Mouse (Mus musculus): ENCODE data around the gene Dnajc3. TPM values are rescaled to one million over a fixed set of nuclear protein-coding genes. Genes with fewer than 3 reads are reported as not detected.

The Dnajc3 gene
- polyA plus RNA-seq (2012; rRNA removed) = 11.3 and 13.1 TPM in 2 replicates

- peak; percentile 99 for DNase-seq (ENCODE audit: low read depth)
- TF ChIP-seq POLR2A (IDR thresholded peaks at IDR 0.05; ENCODE audit: borderline replicate concordance, extremely low read depth, insufficient read depth, insufficient read length, poor library complexity, severe bottlenecking) (peak; percentile 90), CTCF (IDR thresholded peaks at IDR 0.05; ENCODE audit: borderline replicate concordance, extremely low read depth, insufficient read depth, insufficient read length) (no peak)
These were observed at the start of gene Dnajc3 for GRCm38 (mm10) chr14:118937533-118938492. TSS of gene Dnajc3 (plus strand) at chr14:118937976.

- DNase-seq (ENCODE audit: low read depth) = peak; percentile 35
- TF ChIP-seq POLR2A (IDR thresholded peaks at IDR 0.05; ENCODE audit: borderline replicate concordance, extremely low read depth, insufficient read depth, insufficient read length, poor library complexity, severe bottlenecking) = no peak
These were observed 47.7 kb upstream of the Dnajc3 start for GRCm38 (mm10) chr14:118890101-118890500.

- DNase-seq (ENCODE audit: low read depth) = no peak
- TF ChIP-seq CTCF (IDR thresholded peaks at IDR 0.05; ENCODE audit: borderline replicate concordance, extremely low read depth, insufficient read depth, insufficient read length) = no peak
- TF ChIP-seq POLR2A (IDR thresholded peaks at IDR 0.05; ENCODE audit: borderline replicate concordance, extremely low read depth, insufficient read depth, insufficient read length, poor library complexity, severe bottlenecking) = no peak
These were observed 42.5 kb upstream of the Dnajc3 start for GRCm38 (mm10) chr14:118895228-118895627.

- TF ChIP-seq CTCF (IDR thresholded peaks at IDR 0.05; ENCODE audit: borderline replicate concordance, extremely low read depth, insufficient read depth, insufficient read length) = no peak
- TF ChIP-seq POLR2A (IDR thresholded peaks at IDR 0.05; ENCODE audit: borderline replicate concordance, extremely low read depth, insufficient read depth, insufficient read length, poor library complexity, severe bottlenecking) = no peak
These were observed 42.1 kb upstream of the Dnajc3 start for GRCm38 (mm10) chr14:118895655-118896054.

GRCm38 (mm10) chr14:118899940-118900339 lies 37.8 kb upstream of the Dnajc3 start:
- TF ChIP-seq POLR2A (IDR thresholded peaks at IDR 0.05; ENCODE audit: borderline replicate concordance, extremely low read depth, insufficient read depth, insufficient read length, poor library complexity, severe bottlenecking) = no peak
- no peak for TF ChIP-seq CTCF (IDR thresholded peaks at IDR 0.05; ENCODE audit: borderline replicate concordance, extremely low read depth, insufficient read depth, insufficient read length)
- DNase-seq (ENCODE audit: low read depth) = no peak

More at GRCm38 (mm10) chr14:118895655-118896054, 42.1 kb upstream of the Dnajc3 start:
- DNase-seq (ENCODE audit: low read depth) = no peak

- TF ChIP-seq POLR2A (IDR thresholded peaks at IDR 0.05; ENCODE audit: borderline replicate concordance, extremely low read depth, insufficient read depth, insufficient read length, poor library complexity, severe bottlenecking) (no peak), CTCF (IDR thresholded peaks at IDR 0.05; ENCODE audit: borderline replicate concordance, extremely low read depth, insufficient read depth, insufficient read length) (no peak; the same call in 1 of the 2 replicates)
- no peak for DNase-seq (ENCODE audit: low read depth)
These were observed 36.9 kb upstream of the Dnajc3 start for GRCm38 (mm10) chr14:118900911-118901310.

- TF ChIP-seq POLR2A (IDR thresholded peaks at IDR 0.05; ENCODE audit: borderline replicate concordance, extremely low read depth, insufficient read depth, insufficient read length, poor library complexity, severe bottlenecking) (no peak), CTCF (IDR thresholded peaks at IDR 0.05; ENCODE audit: borderline replicate concordance, extremely low read depth, insufficient read depth, insufficient read length) (no peak)
- no peak for DNase-seq (ENCODE audit: low read depth)
These were observed 34.4 kb upstream of the Dnajc3 start for GRCm38 (mm10) chr14:118903397-118903796.

- peak; percentile 89 for DNase-seq (ENCODE audit: low read depth)
- TF ChIP-seq CTCF (IDR thresholded peaks at IDR 0.05; ENCODE audit: borderline replicate concordance, extremely low read depth, insufficient read depth, insufficient read length) (no peak), POLR2A (IDR thresholded peaks at IDR 0.05; ENCODE audit: borderline replicate concordance, extremely low read depth, insufficient read depth, insufficient read length, poor library complexity, severe bottlenecking) (no peak)
These were observed 33.8 kb upstream of the Dnajc3 start for GRCm38 (mm10) chr14:118903867-118904562.

- no peak for DNase-seq (ENCODE audit: low read depth)
- TF ChIP-seq POLR2A (IDR thresholded peaks at IDR 0.05; ENCODE audit: borderline replicate concordance, extremely low read depth, insufficient read depth, insufficient read length, poor library complexity, severe bottlenecking) (no peak), CTCF (IDR thresholded peaks at IDR 0.05; ENCODE audit: borderline replicate concordance, extremely low read depth, insufficient read depth, insufficient read length) (no peak)
These were observed 30.2 kb upstream of the Dnajc3 start for GRCm38 (mm10) chr14:118907592-118907991.

- DNase-seq (ENCODE audit: low read depth) = no peak
- TF ChIP-seq POLR2A (IDR thresholded peaks at IDR 0.05; ENCODE audit: borderline replicate concordance, extremely low read depth, insufficient read depth, insufficient read length, poor library complexity, severe bottlenecking) (no peak), CTCF (IDR thresholded peaks at IDR 0.05; ENCODE audit: borderline replicate concordance, extremely low read depth, insufficient read depth, insufficient read length) (no peak)
These were observed 27.9 kb upstream of the Dnajc3 start for GRCm38 (mm10) chr14:118909872-118910271.
